Mouse (Mus musculus) hindbrain, embryonic 14.5 days (tissue): Measurements from ENCODE around the gene Fzd5. TPM values are rescaled to one million over a fixed set of nuclear protein-coding genes. Genes with fewer than 3 reads are reported as not detected.

ENCODE experiments used
- ATAC-seq: fragments of 200-750 bp; cut with Nextera tagmentation; 2 replicates; pipeline ENCODE4 v1.8.0; 2017; ENCODE audit warnings: moderate number of reproducible peaks, mild to moderate bottlenecking, moderate TSS enrichment, moderate library complexity; ENCODE audit not compliant: low FRiP score
- DNase-seq: peaks from one replicate; pipeline ENCODE4 v3.0.0-alpha.2; 2015; ENCODE audit warnings: low spot score
- H3K27ac ChIP-seq: fragments of 300-500 bp; sonication (generic); 2 replicates; pipeline ENCODE4 v1.5.1; 2014; ENCODE audit warnings: mild to moderate bottlenecking, moderate library complexity
- H3K27me3 ChIP-seq: fragments of 300-500 bp; sonication (generic); 2 replicates; pipeline ENCODE4 v1.6.1; 2014; ENCODE audit warnings: mild to moderate bottlenecking, low read length, mixed read lengths; ENCODE audit not compliant: control insufficient read depth, insufficient read depth
- H3K36me3 ChIP-seq: fragments of 300-500 bp; sonication (generic); replicated peaks from 2 replicates; pipeline ENCODE4 v1.6.1; 2014; ENCODE audit not compliant: control insufficient read depth, insufficient read depth
- H3K4me1 ChIP-seq: fragments of 300-500 bp; sonication (generic); replicated peaks from 2 replicates; pipeline ENCODE4 v1.6.1; 2014; ENCODE audit warnings: antibody characterized with exemption, low read length, mixed read lengths; ENCODE audit not compliant: control insufficient read depth, insufficient read depth
- H3K4me2 ChIP-seq: fragments of 300-500 bp; sonication (generic); replicated peaks from 2 replicates; pipeline ENCODE4 v1.6.1; 2014; ENCODE audit warnings: mild to moderate bottlenecking, moderate library complexity
- H3K4me3 ChIP-seq: fragments of 300-500 bp; sonication (generic); replicated peaks from 2 replicates; pipeline ENCODE4 v1.5.1; 2014; ENCODE audit warnings: mild to moderate bottlenecking, low read length
- H3K9ac ChIP-seq: fragments of 300-500 bp; sonication (generic); 2 replicates; pipeline ENCODE4 v1.6.1; 2014
- H3K9me3 ChIP-seq: fragments of 300-500 bp; sonication (generic); 2 replicates; pipeline ENCODE4 v1.6.1; 2016; ENCODE audit warnings: low read length; ENCODE audit not compliant: control insufficient read depth
- WGBS: fragments of 180-500 bp; shearing (Covaris S2); extraction: QIAGEN DNeasy Blood & Tissue Kit; methylation state at CpG from one replicate; pipeline ENCODE4 v1.1.7; 2014; 5-methylcytosine and 5-hydroxymethylcytosine counted together
- polyA plus RNA-seq: library from polyadenylated mRNA; unstranded; fragments of >200 nt; fragmentation: Nextera tagmentation; extraction: Ambion mirVana; gene quantifications from 2 replicates; pipeline ENCODE4 v1.2.1, GENCODE M21; 2014

Gene Fzd5
- polyA plus RNA-seq, 1 experiment from 2014 or later = 0.29 TPM

DNA sequence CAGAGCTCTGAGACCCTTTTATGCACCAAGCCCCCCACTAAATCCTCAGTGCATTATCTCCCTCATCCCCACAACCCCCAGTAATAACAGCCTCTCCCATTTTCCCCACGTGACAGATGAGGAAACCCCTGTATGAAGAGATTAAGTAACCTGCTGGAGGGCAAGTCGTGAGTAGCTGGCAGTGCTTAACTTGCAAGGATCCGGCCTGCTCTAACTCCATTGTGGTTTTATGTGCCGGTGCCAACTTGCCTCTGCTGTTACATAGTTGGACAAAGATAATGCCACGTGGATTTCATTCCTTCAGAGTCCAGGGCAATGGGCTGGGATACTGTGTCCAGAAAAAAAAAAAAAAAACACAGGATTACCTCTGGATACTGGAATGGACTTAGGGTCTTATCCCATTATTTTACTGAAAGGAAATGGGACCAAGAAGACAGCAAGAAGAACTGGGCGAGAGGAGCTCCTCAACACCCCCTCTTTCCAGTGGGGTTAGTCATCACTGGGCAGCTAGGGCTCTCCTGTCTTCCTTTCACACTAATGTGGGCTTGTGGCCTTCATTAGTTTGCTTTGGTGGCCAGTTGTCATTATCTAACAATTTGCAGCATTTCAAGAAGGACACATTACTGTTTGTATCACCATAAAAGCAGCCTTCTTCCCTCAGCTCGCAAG is 18.6 kb upstream of the Fzd5 start:
- WGBS = 74% methylated on average over 7 of the region's 7 CpGs
- Histone ChIP-seq H3K4me2 (no peak overlapping the region), H3K36me3 (no peaks in the 10 kb centered on the region), H3K4me1 (no peaks in the 10 kb centered on the region), H3K9me3 (no peaks in the 10 kb centered on the region), H3K4me3 (no peak overlapping the region), H3K27ac (no peak overlapping the region), H3K27me3 (no peaks in the 10 kb centered on the region), H3K9ac (no peak overlapping the region)
- no peak for DNase-seq
- no peak for ATAC-seq

DNA sequence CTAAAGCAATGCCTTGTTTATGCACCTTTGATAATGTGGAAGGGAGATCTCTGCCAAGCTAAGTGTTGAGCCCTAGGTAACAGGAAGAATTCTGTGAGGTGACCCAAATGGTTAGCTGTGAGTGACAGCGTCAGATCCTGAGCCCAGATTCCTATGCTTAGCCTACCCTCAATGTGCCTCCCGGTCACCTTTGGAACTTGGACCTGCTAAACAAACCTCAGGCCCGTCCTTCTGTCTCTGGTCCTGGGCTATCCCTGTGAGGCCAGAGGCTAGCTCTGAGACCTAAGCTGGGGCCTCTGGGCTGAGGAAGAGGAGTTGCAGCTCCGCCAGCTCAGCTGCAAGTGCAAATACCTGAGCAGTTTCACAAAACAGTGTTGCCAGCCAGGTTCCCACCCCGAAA is 17.1 kb upstream of the Fzd5 start:
- Histone ChIP-seq H3K9me3 (no peaks in the 10 kb centered on the region), H3K4me1 (no peaks in the 10 kb centered on the region), H3K9ac (no peak overlapping the region), H3K27me3 (no peaks in the 10 kb centered on the region), H3K36me3 (no peaks in the 10 kb centered on the region), H3K4me2 (no peak overlapping the region), H3K4me3 (no peak overlapping the region), H3K27ac (no peak overlapping the region)
- DNase-seq = no peak
- WGBS = 91% methylated on average over 5 of the region's 5 CpGs
- ATAC-seq = no peak

DNA sequence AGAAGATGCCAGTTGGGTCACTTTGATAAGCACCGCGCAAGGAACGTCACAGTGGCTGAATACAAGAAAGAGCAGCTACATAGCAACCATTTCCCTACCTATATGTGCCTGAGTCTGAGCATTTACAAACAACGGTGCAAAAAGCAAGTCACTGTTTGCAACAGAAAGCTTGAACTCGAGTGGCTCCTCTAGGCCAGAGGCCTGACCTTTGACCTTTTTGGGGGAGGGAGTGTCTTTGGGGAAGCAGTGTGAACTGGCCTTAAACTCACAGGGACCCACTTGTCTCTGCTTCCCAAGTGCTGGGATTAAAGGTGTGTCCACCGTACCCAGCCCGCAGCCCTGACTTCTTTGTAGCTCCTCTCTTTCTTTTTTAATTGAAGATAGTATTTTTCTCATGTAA is 16.1 kb upstream of the Fzd5 start:
- H3K4me1 ChIP-seq = no peaks in the 10 kb centered on the region
- H3K9ac ChIP-seq = no peak overlapping the region
- H3K9me3 ChIP-seq = no peaks in the 10 kb centered on the region
- no peak for DNase-seq
- H3K4me2 ChIP-seq = no peak overlapping the region
- no peaks in the 10 kb centered on the region for H3K36me3 ChIP-seq
- no peaks in the 10 kb centered on the region for H3K27me3 ChIP-seq
- H3K27ac ChIP-seq = no peak overlapping the region
- ATAC-seq = no peak
- 76% methylated on average over 7 of the region's 7 CpGs for WGBS
- H3K4me3 ChIP-seq = no peak overlapping the region

DNA sequence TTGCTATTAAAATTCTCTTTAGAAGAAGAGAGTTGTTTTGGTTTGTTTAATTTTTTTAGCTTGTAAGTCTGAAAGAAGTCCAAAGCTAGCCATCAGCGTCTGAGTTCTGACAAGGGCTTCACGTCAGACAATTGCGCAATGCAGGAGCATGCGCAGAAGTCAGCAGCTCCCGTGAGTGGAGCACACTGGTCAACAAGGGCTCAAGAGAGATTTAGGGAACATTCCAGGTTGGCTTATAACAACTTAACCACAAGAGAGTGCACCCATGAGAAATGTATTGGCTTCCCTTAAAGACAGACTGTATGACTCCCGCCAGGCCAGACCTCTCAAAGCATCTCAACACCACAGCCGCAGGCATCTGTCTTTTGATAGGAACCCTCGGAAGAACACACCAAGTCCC is 15.6 kb upstream of the Fzd5 start:
- WGBS = 89% methylated on average over 8 of the region's 8 CpGs
- DNase-seq = no peak
- H3K36me3 ChIP-seq = no peaks in the 10 kb centered on the region
- H3K27ac ChIP-seq = no peak overlapping the region
- ATAC-seq = no peak
- no peak overlapping the region for H3K4me2 ChIP-seq
- H3K4me3 ChIP-seq = no peak overlapping the region
- no peaks in the 10 kb centered on the region for H3K9me3 ChIP-seq
- H3K4me1 ChIP-seq = no peaks in the 10 kb centered on the region
- no peaks in the 10 kb centered on the region for H3K27me3 ChIP-seq
- H3K9ac ChIP-seq = no peak overlapping the region

DNA sequence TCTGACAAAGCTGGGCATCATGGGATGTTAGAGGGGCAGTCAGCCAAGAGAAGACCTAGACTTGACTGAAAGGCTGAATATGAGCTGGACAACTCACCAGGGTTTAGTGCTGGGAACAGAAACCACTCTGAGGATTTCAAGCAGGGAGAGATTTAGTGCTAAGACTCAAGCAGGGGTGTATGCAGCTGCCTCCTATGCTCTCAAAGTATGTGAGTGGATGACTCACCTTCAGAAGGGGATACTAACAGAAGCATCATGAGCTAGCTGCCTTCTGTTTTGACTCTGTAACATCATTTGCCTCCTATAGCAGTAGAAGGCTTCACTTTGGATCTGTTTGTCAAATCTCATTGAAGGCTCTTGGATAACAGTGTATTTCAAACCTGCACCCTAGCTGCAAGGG is 7.1 kb upstream of the Fzd5 start:
- Histone ChIP-seq H3K4me3 (no peak overlapping the region), H3K36me3 (no peaks in the 10 kb centered on the region), H3K9ac (no peak overlapping the region), H3K27me3 (no peaks in the 10 kb centered on the region; the same call in 1 of the 2 replicates), H3K9me3 (no peaks in the 10 kb centered on the region), H3K27ac (no peak overlapping the region), H3K4me1 (no peaks in the 10 kb centered on the region), H3K4me2 (no peak overlapping the region)
- DNase-seq = no peak
- no peak for ATAC-seq

DNA sequence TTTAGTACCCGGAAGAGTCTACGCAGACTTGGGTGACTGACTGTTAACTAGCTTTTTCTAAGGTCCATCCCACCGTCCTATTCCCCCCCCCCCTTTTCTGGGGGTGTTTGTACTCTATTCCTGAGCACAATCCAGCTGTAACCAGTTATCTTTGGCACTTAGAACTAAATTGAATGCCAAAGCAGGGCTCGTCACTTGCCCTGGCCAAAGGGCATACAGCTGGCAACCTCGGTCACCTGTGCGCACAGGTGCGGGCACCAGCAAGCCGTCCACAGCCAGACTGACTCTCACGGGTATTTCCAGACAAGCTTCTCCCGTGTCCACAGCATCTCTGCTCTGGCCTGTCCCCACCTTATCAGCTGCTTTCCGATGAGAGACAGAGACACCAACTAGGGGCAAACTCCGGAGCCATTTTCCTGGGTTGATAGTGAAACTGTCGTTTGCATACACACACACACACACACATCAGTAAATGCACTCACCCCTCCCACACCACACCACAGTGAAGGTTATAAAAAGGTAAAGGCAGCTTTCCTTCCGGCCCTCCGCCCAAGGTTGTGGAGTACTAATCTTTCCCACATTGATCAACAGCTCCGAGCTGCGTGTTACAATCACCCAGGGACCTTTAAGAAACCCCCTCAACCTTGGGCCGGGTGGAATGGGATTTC is 5.3 kb upstream of the Fzd5 start:
- no peak overlapping the region for H3K4me3 ChIP-seq
- DNase-seq (no peak), ATAC-seq (no peak)
- H3K9ac ChIP-seq = no peak overlapping the region
- no peaks in the 10 kb centered on the region for H3K4me1 ChIP-seq
- no peak overlapping the region for H3K27ac ChIP-seq
- no peak overlapping the region for H3K4me2 ChIP-seq
- H3K9me3 ChIP-seq = no peaks in the 10 kb centered on the region
- 91% methylated on average over 18 of the region's 18 CpGs for whole genome bisulfite sequencing
- no peaks in the 10 kb centered on the region for H3K36me3 ChIP-seq
- H3K27me3 ChIP-seq = peaks cover 14% of the 10 kb centered on the region

DNA sequence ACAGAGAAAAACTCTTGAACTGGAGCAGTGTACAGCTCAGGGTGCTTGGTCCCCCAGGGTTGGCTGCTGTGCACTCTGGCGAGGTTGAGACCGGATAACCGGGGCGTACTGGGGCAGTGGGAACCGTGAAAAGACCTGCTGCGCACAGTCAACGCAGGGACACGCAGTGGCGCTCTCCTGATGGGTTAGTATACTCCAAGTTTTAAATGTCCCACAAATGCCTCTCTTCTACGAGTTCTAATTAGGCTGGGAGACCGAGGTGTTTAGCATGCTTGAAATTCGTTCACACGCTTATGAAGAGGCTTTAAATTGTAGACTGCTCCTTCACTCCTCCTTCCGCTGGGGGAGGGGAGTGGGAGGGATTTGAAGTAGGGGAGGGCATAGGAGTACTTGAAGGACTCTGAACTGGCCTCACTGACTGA is 1.1 kb upstream of the Fzd5 start:
- no peak overlapping the region for H3K9ac ChIP-seq
- under 1% methylated on average over 14 of the region's 14 CpGs for WGBS
- DNase-seq = no peak

DNA sequence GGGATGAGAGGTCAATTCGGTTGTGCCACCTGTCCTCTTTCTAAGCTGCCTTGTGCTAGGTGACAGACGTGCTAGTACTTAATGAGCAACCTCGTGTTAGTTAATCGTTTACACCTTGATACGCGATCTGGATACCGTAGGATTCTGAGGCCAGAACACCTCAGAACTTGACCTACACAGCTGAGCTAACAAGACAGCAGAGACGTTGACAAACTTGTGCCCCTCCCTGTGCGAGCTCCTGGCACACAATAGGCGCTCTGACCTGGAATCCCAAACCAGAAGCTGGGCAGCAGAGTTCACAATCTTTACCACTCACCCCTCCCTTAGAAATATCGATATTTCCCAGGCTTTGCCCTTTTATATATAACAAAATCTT is 617 bp upstream of the Fzd5 start:
- Histone ChIP-seq H3K4me1 (peaks cover 27% of the 10 kb centered on the region), H3K9me3 (no peaks in the 10 kb centered on the region), H3K4me3 (peak overlapping the region; percentile 60), H3K4me2 (peak overlapping the region; percentile 98), H3K27me3 (peaks cover 56% of the 10 kb centered on the region), H3K36me3 (no peaks in the 10 kb centered on the region), H3K9ac (no peak overlapping the region), H3K27ac (no peak overlapping the region)
- ATAC-seq = no peak
- WGBS = under 1% methylated on average over 11 of the region's 11 CpGs
- DNase-seq = no peak

More for the DNA sequence above, 1.1 kb upstream of the Fzd5 start:
- ATAC-seq = no peak
- H3K36me3 ChIP-seq = no peaks in the 10 kb centered on the region
- peaks cover 27% of the 10 kb centered on the region for H3K4me1 ChIP-seq
- peaks cover 51% of the 10 kb centered on the region for H3K27me3 ChIP-seq
- H3K9me3 ChIP-seq = no peaks in the 10 kb centered on the region
- H3K4me3 ChIP-seq = peak overlapping the region; percentile 60; the same call in 1 of the 2 replicates
- H3K27ac ChIP-seq = no peak overlapping the region
- peak overlapping the region; percentile 98 for H3K4me2 ChIP-seq

DNA sequence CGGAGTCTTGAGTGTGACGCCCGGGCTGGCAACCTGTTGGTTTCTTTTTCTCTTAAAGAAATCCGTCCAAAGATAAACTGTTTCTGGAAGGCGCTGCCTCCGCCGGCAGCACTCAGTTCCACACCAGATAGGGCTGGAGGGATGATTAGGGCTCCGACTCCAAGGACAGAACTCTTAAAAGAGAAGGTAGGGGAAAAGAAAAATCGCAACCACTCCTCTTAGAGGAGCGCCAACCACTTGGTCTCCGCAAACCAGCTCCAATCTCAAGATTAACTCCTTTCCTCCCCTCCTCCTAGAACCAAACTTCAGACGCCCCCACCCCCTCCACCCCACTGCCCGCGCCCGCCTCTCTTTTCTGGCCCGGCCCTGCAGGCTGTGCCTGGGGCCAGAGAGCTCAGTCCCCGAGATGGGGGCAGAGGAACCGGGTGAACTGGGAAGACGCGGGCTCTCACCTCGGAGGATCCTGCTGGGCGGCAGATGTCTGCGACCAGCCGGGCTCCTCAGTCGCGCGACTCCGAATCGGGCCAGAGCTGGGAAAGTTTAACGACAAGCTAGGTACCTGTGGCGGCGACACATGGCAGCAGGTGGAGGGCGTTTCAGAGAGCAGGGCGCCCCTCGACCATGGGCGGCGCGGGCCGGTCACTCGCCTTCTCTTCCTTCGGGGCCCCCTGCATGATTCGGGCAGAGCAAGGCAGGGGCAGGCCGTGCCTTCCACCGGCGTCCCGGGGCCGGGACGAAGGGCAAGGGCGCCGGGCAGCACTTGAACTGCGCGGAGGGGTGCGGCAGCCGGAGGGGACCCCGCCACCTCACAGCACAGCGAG is 660 bp downstream of the Fzd5 start:
- Histone ChIP-seq H3K9ac (peak overlapping the region; percentile 54), H3K4me2 (peak overlapping the region; percentile 98), H3K27ac (no peak overlapping the region), H3K36me3 (no peaks in the 10 kb centered on the region), H3K4me3 (peak overlapping the region; percentile 60), H3K4me1 (peaks cover 27% of the 10 kb centered on the region), H3K27me3 (peaks cover 68% of the 10 kb centered on the region), H3K9me3 (no peaks in the 10 kb centered on the region)
- DNase-seq (no peak), ATAC-seq (no peak; the same call in 1 of the 2 replicates)
- under 1% methylated on average over 53 of the region's 56 CpGs for WGBS
